12 mouse cellular contexts compared by ENCODE assay signal in the genomic region with DNA sequence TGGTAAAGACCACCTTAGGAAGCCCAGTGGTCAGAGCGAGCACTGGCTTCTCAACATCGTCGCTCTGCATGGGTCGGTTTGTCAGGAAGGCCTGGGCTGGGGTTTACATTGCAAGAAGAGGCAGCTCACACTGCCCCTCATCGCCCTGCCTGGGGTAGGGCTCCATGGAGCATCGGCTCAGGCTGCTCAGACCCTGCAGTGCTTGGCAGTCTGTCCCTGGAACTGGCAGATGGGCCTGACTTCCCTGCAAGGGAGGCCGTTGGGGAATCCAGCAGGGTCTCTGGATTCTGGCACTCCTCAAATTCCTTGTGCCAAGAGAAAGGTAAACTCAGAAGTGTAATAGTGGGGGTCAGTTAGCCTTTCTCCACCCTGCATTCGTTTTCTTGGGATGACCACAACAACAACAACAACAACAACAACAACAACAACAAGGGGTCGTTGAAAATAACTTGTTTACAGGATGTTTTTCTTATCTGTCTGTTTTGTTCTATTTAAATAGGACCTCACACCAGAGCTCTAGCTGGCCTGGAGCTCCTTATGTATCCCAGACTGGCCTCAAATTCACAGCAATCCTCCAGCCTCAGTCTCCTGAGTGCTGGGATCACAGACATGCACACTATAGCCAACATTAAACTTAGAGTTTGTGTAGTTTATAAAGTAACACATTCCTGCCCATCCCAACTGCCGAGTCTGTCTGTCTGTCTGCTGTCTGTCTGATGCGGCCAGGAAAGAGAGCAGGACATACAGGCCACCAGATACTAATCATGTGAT.
DNase-seq lines count a peak whose midpoint lies in the region; ATAC-seq lines count a peak whose summit lies in the region.
"Had no signal": no experiment of that assay in that cellular context is flagged by ENCODE, and none has a peak within 500 bp of the region (broad histone marks: within the 10 kb centered on the region; RNA-seq: fewer than 3 reads in every experiment).

No protein-coding gene starts in this region.

- H3K9ac ChIP-seq in forebrain, embryonic 12.5 days, result no peak overlapping the region
- no peak overlapping the region for H3K9ac ChIP-seq in forebrain, embryonic 13.5 days
- H3K9ac ChIP-seq in hindbrain, embryonic 14.5 days, result no peak overlapping the region
- no peak overlapping the region for H3K9ac ChIP-seq in liver, embryonic 12.5 days
- H3K9ac ChIP-seq: limb, embryonic 15.5 days had no signal

- no peaks in the 10 kb centered on the region for H3K9me3 ChIP-seq in forebrain, embryonic 12.5 days
- no peaks in the 10 kb centered on the region for H3K9me3 ChIP-seq in forebrain, embryonic 13.5 days (replicated peaks)
- H3K9me3 ChIP-seq in hindbrain, embryonic 14.5 days (ENCODE audit: control insufficient read depth, low read length), result no peaks in the 10 kb centered on the region
- H3K9me3 ChIP-seq in liver, embryonic 12.5 days (replicated peaks), result no peaks in the 10 kb centered on the region
- H3K9me3 ChIP-seq: heart, embryonic 10.5 days; limb, embryonic 15.5 days had no signal

- H3K27me3 ChIP-seq in forebrain, embryonic 12.5 days, result no peaks in the 10 kb centered on the region
- H3K27me3 ChIP-seq in forebrain, embryonic 13.5 days, result no peaks in the 10 kb centered on the region
- no peaks in the 10 kb centered on the region for H3K27me3 ChIP-seq in hindbrain, embryonic 14.5 days (ENCODE audit: control insufficient read depth, insufficient read depth, low read length)
- no peaks in the 10 kb centered on the region for H3K27me3 ChIP-seq in liver, embryonic 12.5 days (replicated peaks)
- H3K27me3 ChIP-seq: limb, embryonic 15.5 days had no signal

- no peak overlapping the region for H3K4me2 ChIP-seq in forebrain, embryonic 12.5 days
- H3K4me2 ChIP-seq in forebrain, embryonic 13.5 days, result no peak overlapping the region
- H3K4me2 ChIP-seq in hindbrain, embryonic 14.5 days (replicated peaks), result no peak overlapping the region
- no peak overlapping the region for H3K4me2 ChIP-seq in liver, embryonic 12.5 days
- H3K4me2 ChIP-seq: limb, embryonic 15.5 days had no signal

- no peak for ATAC-seq in forebrain, embryonic 12.5 days (ENCODE audit: low FRiP score)
- ATAC-seq in forebrain, embryonic 13.5 days, result no peak
- peak; percentile 48; the same call in 1 of the 2 replicates for ATAC-seq in hindbrain, embryonic 14.5 days (ENCODE audit: low FRiP score)
- ATAC-seq in liver, embryonic 12.5 days, result no peak
- ATAC-seq: lung, postnatal 0 days had no signal

- peaks cover 22% of the 10 kb centered on the region for H3K4me1 ChIP-seq in forebrain, embryonic 12.5 days
- peaks cover 33% of the 10 kb centered on the region for H3K4me1 ChIP-seq in forebrain, embryonic 13.5 days
- 0 out of 2 replicates have a peak, but pooled peaks cover 7% of the 10 kb centered on the region for H3K4me1 ChIP-seq in hindbrain, embryonic 14.5 days (replicated peaks; ENCODE audit: control insufficient read depth, insufficient read depth, low read length)
- peaks cover 38% of the 10 kb centered on the region for H3K4me1 ChIP-seq in liver, embryonic 12.5 days

- no peaks in the 10 kb centered on the region for H3K36me3 ChIP-seq in forebrain, embryonic 12.5 days (replicated peaks)
- H3K36me3 ChIP-seq in forebrain, embryonic 13.5 days (ENCODE audit: poor library complexity, severe bottlenecking), result no peaks in the 10 kb centered on the region
- H3K36me3 ChIP-seq in hindbrain, embryonic 14.5 days (replicated peaks; ENCODE audit: control insufficient read depth, insufficient read depth), result 0 out of 2 replicates have a peak, but pooled peaks cover 3% of the 10 kb centered on the region
- peaks cover 11% of the 10 kb centered on the region; the same call in 1 of the 2 replicates for H3K36me3 ChIP-seq in liver, embryonic 12.5 days

- H3K4me3 ChIP-seq in forebrain, embryonic 12.5 days (replicated peaks), result no peak overlapping the region
- H3K4me3 ChIP-seq in forebrain, embryonic 13.5 days, result no peak overlapping the region
- H3K4me3 ChIP-seq in hindbrain, embryonic 14.5 days (replicated peaks; ENCODE audit: low read length), result no peak overlapping the region
- H3K4me3 ChIP-seq in liver, embryonic 12.5 days, result no peak overlapping the region
- H3K4me3 ChIP-seq: heart, embryonic 10.5 days; limb, embryonic 15.5 days had no signal

- 85% methylated on average over 11 of the region's 11 CpGs for WGBS in forebrain, embryonic 12.5 days
- WGBS in forebrain, embryonic 13.5 days, result 84% methylated on average over 11 of the region's 11 CpGs
- 74% methylated on average over 11 of the region's 11 CpGs for WGBS in hindbrain, embryonic 14.5 days
- WGBS in liver, embryonic 12.5 days (ENCODE audit: insufficient replicate concordance), result 74% methylated on average over 11 of the region's 11 CpGs

- 0 out of 2 replicates have a peak overlapping the region, but pooled peaks have one; percentile 88 for H3K27ac ChIP-seq in forebrain, embryonic 12.5 days
- no peak overlapping the region for H3K27ac ChIP-seq in forebrain, embryonic 13.5 days
- no peak overlapping the region for H3K27ac ChIP-seq in hindbrain, embryonic 14.5 days
- H3K27ac ChIP-seq in liver, embryonic 12.5 days, result no peak overlapping the region
- H3K27ac ChIP-seq: limb, embryonic 15.5 days; stomach, postnatal 0 days had no signal

- DNase-seq in brain, adult 2 months (ENCODE audit: low read depth, low spot score), result peak; percentile 93
- DNase-seq in cerebellum, postnatal 36 days, result peak; percentile 91 to 92
- no peak for DNase-seq in hindbrain, embryonic 14.5 days (ENCODE audit: low spot score)
- DNase-seq in adipocyte (ENCODE audit: low spot score), result no peak
- no peak for DNase-seq in embryo, embryonic 10.5 days (ENCODE audit: low spot score)

Comparison
In these comparisons a context has a peak if more than half of its experiments do, and no peak if none do; other contexts are left out.
1. DNase-seq: peak in brain, adult 2 months (single experiment) and cerebellum, postnatal 36 days (2 of 2); none in hindbrain, embryonic 14.5 days (single experiment), adipocyte (single experiment) and embryo, embryonic 10.5 days (single experiment).